Mouse (Mus musculus) heart, embryonic 14.5 days (tissue): ENCODE measurements at regions not wholly inside any gene's neighbourhood (a gene's known extent, or its start where the extent isn't known, plus 50 kb on each side); places are given as distances from the start of the nearest gene placed in this dataset.

Source experiments
- ATAC-seq: fragments of 200-750 bp; cut with Nextera tagmentation; 2 replicates; pipeline ENCODE4 v1.8.0; 2017; ENCODE audit warnings: low read depth, moderate TSS enrichment; ENCODE audit not compliant: insufficient number of reproducible peaks, insufficient read depth, low FRiP score
- H3K27ac ChIP-seq, 2 experiments: fragments of 200-500 bp in 1 of 2; fragments of 300-500 bp in 1 of 2; sonication (generic) in 1 of 2; replicated peaks in 1 of 2; 2 replicates each; pipeline ENCODE4 v1.5.1; 2012 to 2014; ENCODE audit warnings: low read depth in 2 of 2, low read length in 2 of 2, control low read depth in 1 of 2, mild to moderate bottlenecking in 1 of 2, mixed read lengths in 1 of 2; ENCODE audit not compliant: control insufficient read depth in 1 of 2, insufficient read depth in 1 of 2
- H3K27me3 ChIP-seq: fragments of 300-500 bp; sonication (generic); 2 replicates; pipeline ENCODE4 v1.6.1; 2014; ENCODE audit warnings: mild to moderate bottlenecking, low read length, control low read depth; ENCODE audit not compliant: control insufficient read depth, insufficient read depth
- H3K36me3 ChIP-seq: fragments of 300-500 bp; sonication (generic); 2 replicates; pipeline ENCODE4 v1.6.1; 2014; ENCODE audit warnings: mild to moderate bottlenecking, control low read depth, low read length, mixed read lengths; ENCODE audit not compliant: control insufficient read depth, insufficient read depth
- H3K4me1 ChIP-seq, 2 experiments: fragments of 200-500 bp in 1 of 2; fragments of 300-500 bp in 1 of 2; sonication (generic) in 1 of 2; 2 replicates each; pipeline ENCODE4 v1.6.1; 2012 to 2014; ENCODE audit warnings: low read length in 2 of 2, control low read depth in 1 of 2, mixed read lengths in 1 of 2; ENCODE audit not compliant: control insufficient read depth in 2 of 2, insufficient read depth in 2 of 2
- H3K4me2 ChIP-seq: fragments of 300-500 bp; sonication (generic); 2 replicates; pipeline ENCODE4 v1.6.1; 2014; ENCODE audit warnings: mild to moderate bottlenecking, low read length
- H3K4me3 ChIP-seq, 2 experiments: fragments of 200-500 bp in 1 of 2; fragments of 300-500 bp in 1 of 2; sonication (generic) in 1 of 2; 2 replicates each; pipeline ENCODE4 v1.5.1; 2012 to 2014; ENCODE audit warnings: low read length in 2 of 2, mild to moderate bottlenecking in 2 of 2, control low read depth in 1 of 2, low read depth in 1 of 2, moderate library complexity in 1 of 2; ENCODE audit not compliant: control insufficient read depth in 1 of 2, insufficient read depth in 1 of 2
- H3K9ac ChIP-seq: fragments of 300-500 bp; sonication (generic); 2 replicates; pipeline ENCODE4 v1.6.1; 2014; ENCODE audit warnings: mild to moderate bottlenecking, low read length
- H3K9me3 ChIP-seq: fragments of 300-500 bp; sonication (generic); 2 replicates; pipeline ENCODE4 v1.6.1; 2016; ENCODE audit warnings: low read length, control low read depth; ENCODE audit not compliant: control insufficient read depth
- WGBS: fragments of 180-500 bp; shearing (Covaris S2); extraction: QIAGEN DNeasy Blood & Tissue Kit; methylation state at CpG from one replicate; pipeline ENCODE4 v1.1.7; 2014; 5-methylcytosine and 5-hydroxymethylcytosine counted together

GRCm38 (mm10) chr17:26362586-26363361, 51.9 kb upstream of the Neurl1b start:
- 35% methylated on average over 12 of the region's 12 CpGs for WGBS
- H3K4me1 ChIP-seq: peaks cover 57 to 60% of the 10 kb centered on the region in 2 experiments
- peak overlapping the region; percentile 18 to 75 for H3K27ac ChIP-seq
- H3K4me2 ChIP-seq: peak overlapping the region; percentile 44
- no peak overlapping the region for H3K4me3 ChIP-seq
- no peaks in the 10 kb centered on the region for H3K9me3 ChIP-seq
- no peaks in the 10 kb centered on the region for H3K27me3 ChIP-seq
- peak overlapping the region; percentile 46 for H3K9ac ChIP-seq
- no peaks in the 10 kb centered on the region for H3K36me3 ChIP-seq
- ATAC-seq: no peak

GRCm38 (mm10) chr17:26363853-26364532, 50.6 kb upstream of the Neurl1b start:
- WGBS: 66% methylated on average over 5 of the region's 5 CpGs
- peaks cover 60 to 62% of the 10 kb centered on the region in 2 experiments for H3K4me1 ChIP-seq
- no peak for ATAC-seq

More at GRCm38 (mm10) chr17:26363853-26364532, 50.6 kb upstream of the Neurl1b start:
- peak overlapping the region; percentile 5; the same call in 1 of the 2 replicates for H3K9ac ChIP-seq
- no peaks in the 10 kb centered on the region for H3K27me3 ChIP-seq
- H3K27ac ChIP-seq: peak overlapping the region; percentile 10 to 17
- no peaks in the 10 kb centered on the region for H3K36me3 ChIP-seq
- no peaks in the 10 kb centered on the region for H3K9me3 ChIP-seq
- H3K4me2 ChIP-seq: no peak overlapping the region
- H3K4me3 ChIP-seq: no peak overlapping the region
